ENCODE assay signal across 19 mouse cellular contexts in the genomic region with DNA sequence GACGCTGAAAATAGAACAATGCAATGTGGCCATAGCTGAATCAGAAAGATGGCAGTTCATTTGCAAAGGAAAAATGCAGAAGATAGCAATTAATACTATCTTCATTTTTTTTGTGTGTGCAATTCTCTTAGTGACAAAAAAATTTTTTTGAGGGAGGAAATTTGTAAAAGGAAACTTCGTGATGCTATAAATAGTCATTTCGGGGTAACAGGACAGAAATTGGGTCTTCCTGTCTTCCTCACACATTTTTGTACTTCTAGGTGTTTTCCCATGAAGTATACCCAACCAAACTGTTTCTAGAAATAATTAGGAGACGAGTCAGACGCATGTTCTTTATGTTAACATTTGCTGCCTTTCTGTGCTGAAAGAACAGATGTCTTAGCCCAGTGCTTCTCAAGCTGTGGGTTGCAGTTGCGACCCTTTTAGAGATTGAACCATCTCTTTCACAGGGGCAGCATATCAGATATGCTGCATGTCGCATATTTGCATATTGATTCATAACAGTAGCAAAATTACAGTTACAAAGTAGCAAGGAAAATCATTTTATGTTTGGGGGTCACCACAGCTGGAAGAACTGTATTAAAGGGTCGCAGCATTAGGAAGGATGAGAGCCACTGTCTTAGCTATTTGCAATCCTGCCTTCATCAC.
"Had no signal": no experiment of that assay in that cellular context is flagged by ENCODE, and none has a peak within 500 bp of the region (broad histone marks: within the 10 kb centered on the region; RNA-seq: fewer than 3 reads in every experiment).

No protein-coding gene starts in this region.

- ATAC-seq: hindbrain, embryonic 16.5 days; intestine, embryonic 15.5 days; intestine, postnatal 0 days; liver, embryonic 12.5 days had no signal

- DNase-seq: gastrocnemius, adult 2 months; gastrocnemius, postnatal 14 days; gastrocnemius, postnatal 36 days; heart, adult 11 months; heart, adult 2 months; heart, postnatal 10 days; heart, postnatal 4 days; kidney, adult 18-20 months; kidney, adult 8-10 months; kidney, postnatal 10 days; kidney, postnatal 25 days; kidney, postnatal 4 days; layer of hippocampus, postnatal 36 days; left cerebral cortex, postnatal 4 days; lung, adult 18-20 months had no signal
